In genomic region chr11:57174165-57174564, GRCm38 (mm10) we compare ENCODE assay signal across 27 mouse cellular contexts.
DNase-seq lines count a peak whose midpoint lies in the region; ATAC-seq and TF ChIP-seq lines count a peak whose summit lies in the region.
"Had no signal": no experiment of that assay in that cellular context is flagged by ENCODE, and none has a peak within 500 bp of the region (broad histone marks: within the 10 kb centered on the region; RNA-seq: fewer than 3 reads in every experiment).

No protein-coding gene starts in this region.

- TF ChIP-seq CTCF in layer of hippocampus, adult 2 months (conservative IDR thresholded peaks at IDR 0.05) = no peak
- TF ChIP-seq CTCF in brain, embryonic 14.5 days (IDR thresholded peaks at IDR 0.05; ENCODE audit: borderline replicate concordance, extremely low read depth, insufficient read depth, insufficient read length) = no peak

- H3K4me3 ChIP-seq in layer of hippocampus, adult 2 months = no peak overlapping the region
- no peak overlapping the region for H3K4me3 ChIP-seq in neural tube, embryonic 15.5 days (replicated peaks)
- H3K4me3 ChIP-seq: embryonic facial prominence, embryonic 13.5 days; forebrain, embryonic 10.5 days; forebrain, embryonic 15.5 days; heart, embryonic 13.5 days; liver, embryonic 12.5 days; stomach, embryonic 15.5 days had no signal

- H3K27ac ChIP-seq in layer of hippocampus, adult 2 months = peak overlapping the region; percentile 63
- H3K27ac ChIP-seq in neural tube, embryonic 15.5 days (replicated peaks) = no peak overlapping the region
- H3K27ac ChIP-seq: embryonic facial prominence, embryonic 13.5 days; forebrain, embryonic 10.5 days; forebrain, embryonic 15.5 days; heart, embryonic 13.5 days; liver, embryonic 12.5 days; stomach, embryonic 15.5 days had no signal

- peak; percentile 75 for ATAC-seq in neural tube, embryonic 15.5 days (ENCODE audit: low FRiP score)
- ATAC-seq in megakaryocyte progenitor cell, adult 5-6 weeks (replicated peaks; ENCODE audit: poor library complexity) = no peak
- ATAC-seq: forebrain, embryonic 15.5 days; intestine, embryonic 16.5 days; liver, embryonic 12.5 days; liver, postnatal 0 days; lung, postnatal 0 days; Patski had no signal

- peaks cover 18% of the 10 kb centered on the region for H3K4me1 ChIP-seq in neural tube, embryonic 15.5 days
- H3K4me1 ChIP-seq: embryonic facial prominence, embryonic 13.5 days; forebrain, embryonic 15.5 days; heart, embryonic 13.5 days; liver, embryonic 12.5 days; stomach, embryonic 15.5 days had no signal

- DNase-seq in adrenal gland, postnatal 36 days = peak; percentile 5 to 8
- no peak for DNase-seq in adrenal gland, adult 8-10 months
- DNase-seq in layer of hippocampus, adult 2 months (ENCODE audit: low spot score in 2 of 2) = no peak
- no peak for DNase-seq in layer of hippocampus, adult 18-20 months (ENCODE audit: low spot score in 2 of 2)
- DNase-seq in brain, embryonic 14.5 days (ENCODE audit: low read depth) = peak; percentile 21
- DNase-seq in heart, adult 18-20 months = no peak
- DNase-seq: cerebellum, adult 11-12 months; cerebellum, adult 9-11 months; gastrocnemius, postnatal 25 days; heart, postnatal 10 days; kidney, adult 8-10 months; kidney, postnatal 14 days; left cerebral cortex, postnatal 4 days; liver, postnatal 0 days; lung, postnatal 4 days; right cerebral cortex, postnatal 25 days had no signal

- no peak overlapping the region for H3K9ac ChIP-seq in neural tube, embryonic 15.5 days (replicated peaks)
- H3K9ac ChIP-seq: embryonic facial prominence, embryonic 13.5 days; forebrain, embryonic 15.5 days; heart, embryonic 13.5 days; liver, embryonic 12.5 days; liver, postnatal 0 days; stomach, embryonic 15.5 days had no signal

- TF ChIP-seq POLR2A in brain, embryonic 14.5 days (IDR thresholded peaks at IDR 0.05; ENCODE audit: borderline replicate concordance, extremely low read depth, insufficient read depth, insufficient read length, poor library complexity, severe bottlenecking) = no peak

- WGBS in neural tube, embryonic 15.5 days = 33% methylated on average over 5 of the region's 5 CpGs

- H3K4me2 ChIP-seq in neural tube, embryonic 15.5 days = no peak overlapping the region
- H3K4me2 ChIP-seq: embryonic facial prominence, embryonic 13.5 days; forebrain, embryonic 15.5 days; heart, embryonic 13.5 days; liver, embryonic 12.5 days; stomach, embryonic 15.5 days had no signal

- H3K27me3 ChIP-seq in neural tube, embryonic 15.5 days (replicated peaks) = no peaks in the 10 kb centered on the region
- H3K27me3 ChIP-seq: embryonic facial prominence, embryonic 13.5 days; forebrain, embryonic 15.5 days; heart, embryonic 13.5 days; liver, embryonic 12.5 days; stomach, embryonic 15.5 days had no signal

- H3K9me3 ChIP-seq in neural tube, embryonic 15.5 days (replicated peaks) = no peaks in the 10 kb centered on the region
- H3K9me3 ChIP-seq: embryonic facial prominence, embryonic 13.5 days; forebrain, embryonic 10.5 days; forebrain, embryonic 15.5 days; heart, embryonic 13.5 days; liver, embryonic 12.5 days; stomach, embryonic 15.5 days had no signal

- no peaks in the 10 kb centered on the region for H3K36me3 ChIP-seq in neural tube, embryonic 15.5 days
- H3K36me3 ChIP-seq: embryonic facial prominence, embryonic 13.5 days; forebrain, embryonic 10.5 days; forebrain, embryonic 15.5 days; heart, embryonic 13.5 days; liver, embryonic 12.5 days; stomach, embryonic 15.5 days had no signal

Comparison
In these comparisons a context has a peak if more than half of its experiments do, and no peak if none do; other contexts are left out.
1. DNase-seq: peak in adrenal gland, postnatal 36 days (2 of 2) and brain, embryonic 14.5 days (single experiment); none in adrenal gland, adult 8-10 months (single experiment), layer of hippocampus, adult 2 months (0 of 2), layer of hippocampus, adult 18-20 months (0 of 2) and heart, adult 18-20 months (0 of 2).